Mouse (Mus musculus) olfactory bulb, adult 2 months (tissue): ENCODE measurements around the gene Hes7. TPM values are rescaled to one million over a fixed set of nuclear protein-coding genes. Genes with fewer than 3 reads are reported as not detected.
"Not testable (repeated sequence)": the region's sequence is repeated elsewhere in the genome, so short reads cannot be mapped to it uniquely, and the experiment has no call there.

Source experiments
- H3K27ac ChIP-seq: fragments of 200-500 bp; 2 replicates; pipeline ENCODE4 v1.5.1; 2012; ENCODE audit warnings: low read depth, low read length; ENCODE audit not compliant: insufficient read depth
- H3K4me1 ChIP-seq: fragments of 200-500 bp; 2 replicates; pipeline ENCODE4 v1.6.1; 2012; ENCODE audit warnings: low read length; ENCODE audit not compliant: control insufficient read depth, insufficient read depth
- H3K4me3 ChIP-seq: fragments of 200-500 bp; 2 replicates; pipeline ENCODE4 v1.5.1; 2012; ENCODE audit warnings: mild to moderate bottlenecking, low read depth, low read length, moderate library complexity; ENCODE audit not compliant: insufficient read depth
- CTCF ChIP-seq: fragments of 200-500 bp; IDR thresholded peaks from 2 replicates; pipeline ENCODE4 v1.5.1; 2012; ENCODE audit warnings: low read depth, mild to moderate bottlenecking, low read length, moderate library complexity; ENCODE audit not compliant: insufficient read depth
- POLR2A ChIP-seq: fragments of 200-500 bp; IDR thresholded peaks from 2 replicates; pipeline ENCODE4 v1.6.1; 2012; ENCODE audit warnings: mild to moderate bottlenecking, low read depth, low read length, moderate library complexity; ENCODE audit not compliant: insufficient read depth
- WGBS: fragments of 180-500 bp; shearing (Covaris S2); methylation state at CpG from one replicate; pipeline ENCODE4 v1.1.7; 2018; 5-methylcytosine and 5-hydroxymethylcytosine counted together
- polyA plus RNA-seq: library from polyadenylated mRNA; stranded (reverse); fragments of >200 nt; gene quantifications from 2 replicates; pipeline ENCODE4 v1.2.4, GENCODE M21; 2012; ENCODE audit warnings: low replicate concordance; ENCODE audit not compliant: missing spikeins, insufficient read depth, insufficient read length

The Hes7 gene
- polyA plus RNA-seq, 1 experiment = not detected

GRCm38 (mm10) chr11:69092386-69092751 lies 27.8 kb upstream of the Hes7 start:
- H3K4me3 ChIP-seq = no peak overlapping the region
- no peak overlapping the region for H3K27ac ChIP-seq
- WGBS = 3% methylated on average over 3 of the region's 3 CpGs
- no peak for TF ChIP-seq CTCF
- TF ChIP-seq POLR2A = no peak
- peaks cover 34% of the 10 kb centered on the region for H3K4me1 ChIP-seq

- TF ChIP-seq POLR2A (no peak), CTCF (no peak)
- H3K4me1 ChIP-seq = peaks cover 34% of the 10 kb centered on the region
- 83% methylated on average over 4 of the region's 4 CpGs for WGBS
- H3K4me3 ChIP-seq = no peak overlapping the region
- no peak overlapping the region for H3K27ac ChIP-seq
Observed at GRCm38 (mm10) chr11:69092871-69093270, 27.3 kb upstream of the Hes7 start.

- Histone ChIP-seq H3K4me1 (peaks cover 39% of the 10 kb centered on the region), H3K27ac (0 out of 2 replicates have a peak overlapping the region, but pooled peaks have one; percentile 98)
- WGBS = 91% methylated on average over 7 of the region's 7 CpGs
- not testable (repeated sequence) for H3K4me3 ChIP-seq
Observed at GRCm38 (mm10) chr11:69093856-69094255, 26.3 kb upstream of the Hes7 start.

GRCm38 (mm10) chr11:69094697-69095429 lies 25.3 kb upstream of the Hes7 start, which contains the start of gene Per1:
Gene Per1 (plus strand): TSS chr11:69095217.
- no peak for TF ChIP-seq CTCF
- TF ChIP-seq POLR2A = peak; percentile 78
- Histone ChIP-seq H3K27ac (peak within 1 kb of the TSS; percentile 99), H3K4me3 (peak within 1 kb of the TSS; percentile 65), H3K4me1 (peaks cover 34% of the 10 kb centered on the region)
- under 1% methylated on average over 37 of the region's 37 CpGs for WGBS

GRCm38 (mm10) chr11:69095511-69096231 lies 24.5 kb upstream of the Hes7 start:
- WGBS = under 1% methylated on average over 27 of the region's 27 CpGs
- peaks cover 32% of the 10 kb centered on the region for H3K4me1 ChIP-seq
- peak overlapping the region; percentile 65 for H3K4me3 ChIP-seq
- TF ChIP-seq CTCF (no peak), POLR2A (no peak)
- peak overlapping the region; percentile 99 for H3K27ac ChIP-seq

GRCm38 (mm10) chr11:69096360-69096986 lies 23.7 kb upstream of the Hes7 start:
- peak overlapping the region; percentile 99 for H3K27ac ChIP-seq
- peaks cover 35% of the 10 kb centered on the region for H3K4me1 ChIP-seq
- TF ChIP-seq CTCF (no peak), POLR2A (no peak)
- peak overlapping the region; percentile 46 for H3K4me3 ChIP-seq
- WGBS = 3% methylated on average over 9 of the region's 9 CpGs

GRCm38 (mm10) chr11:69096987-69097900 lies 23.0 kb upstream of the Hes7 start:
- 1% methylated on average over 29 of the region's 29 CpGs for WGBS
- Histone ChIP-seq H3K4me1 (peaks cover 40% of the 10 kb centered on the region), H3K4me3 (peak overlapping the region; percentile 46), H3K27ac (peak overlapping the region; percentile 99)
- TF ChIP-seq CTCF = no peak
- TF ChIP-seq POLR2A = peak; percentile 57

GRCm38 (mm10) chr11:69098039-69098761 lies 22.0 kb upstream of the Hes7 start:
- Histone ChIP-seq H3K4me3 (peak overlapping the region; percentile 83), H3K27ac (peak overlapping the region; percentile 99), H3K4me1 (peaks cover 49% of the 10 kb centered on the region)
- TF ChIP-seq POLR2A (no peak), CTCF (no peak)
- 5% methylated on average over 8 of the region's 8 CpGs for WGBS
